Mouse (Mus musculus): Measurements from ENCODE around the gene Zfp865. TPM values are rescaled to one million over a fixed set of nuclear protein-coding genes. Genes with fewer than 3 reads are reported as not detected.

The Zfp865 gene
- polyA plus RNA-seq, 1 experiment from 2014 or later, result 7.7 TPM

GRCm38 (mm10) chr7:5020685-5021084 lies 509 bp downstream of the Zfp865 start:
- H3K36me3 ChIP-seq, result peaks cover 60% of the 10 kb centered on the region
- peak overlapping the region; percentile 84 for H3K4me3 ChIP-seq
- under 1% methylated on average over 14 of the region's 15 CpGs for WGBS
- no peaks in the 10 kb centered on the region for H3K27me3 ChIP-seq (ENCODE audit: low read depth, poor library complexity, severe bottlenecking)
- no peaks in the 10 kb centered on the region for H3K9me3 ChIP-seq (replicated peaks)
- H3K4me1 ChIP-seq, result peaks cover 21% of the 10 kb centered on the region
- H3K27ac ChIP-seq, result peak overlapping the region; percentile 97
- DNase-seq (ENCODE audit: low spot score), result no peak

GRCm38 (mm10) chr7:5021197-5021596 lies 1.0 kb downstream of the Zfp865 start:
- H3K27ac ChIP-seq, result peak overlapping the region; percentile 97
- no peaks in the 10 kb centered on the region for H3K9me3 ChIP-seq (replicated peaks)
- peaks cover 16% of the 10 kb centered on the region for H3K4me1 ChIP-seq
- peak overlapping the region; percentile 84 for H3K4me3 ChIP-seq
- no peak for DNase-seq (ENCODE audit: low spot score)
- H3K36me3 ChIP-seq, result peaks cover 65% of the 10 kb centered on the region
- no peaks in the 10 kb centered on the region for H3K27me3 ChIP-seq (ENCODE audit: low read depth, poor library complexity, severe bottlenecking)
- 60% methylated on average over 5 of the region's 5 CpGs for WGBS

GRCm38 (mm10) chr7:5029543-5029942 lies 9.4 kb downstream of the Zfp865 start:
- Histone ChIP-seq H3K4me3 (peak overlapping the region; percentile 5; the same call in 1 of the 2 replicates), H3K9me3 (replicated peaks) (peaks cover 37% of the 10 kb centered on the region), H3K27me3 (ENCODE audit: low read depth, poor library complexity, severe bottlenecking) (peaks cover 14% of the 10 kb centered on the region; the same call in 1 of the 2 replicates)

GRCm38 (mm10) chr7:5029946-5030345 lies 9.8 kb downstream of the Zfp865 start:
- peaks cover 14% of the 10 kb centered on the region; the same call in 1 of the 2 replicates for H3K27me3 ChIP-seq (ENCODE audit: low read depth, poor library complexity, severe bottlenecking)
- H3K4me3 ChIP-seq, result peak overlapping the region; percentile 9; the same call in 1 of the 2 replicates
- peaks cover 37% of the 10 kb centered on the region for H3K9me3 ChIP-seq (replicated peaks)
- DNase-seq (ENCODE audit: low spot score), result no peak
- H3K27ac ChIP-seq, result no peak overlapping the region
- no peaks in the 10 kb centered on the region for H3K4me1 ChIP-seq
- 87% methylated on average over 21 of the region's 21 CpGs for WGBS
- peaks cover 99% of the 10 kb centered on the region for H3K36me3 ChIP-seq

More at GRCm38 (mm10) chr7:5029543-5029942, 9.4 kb downstream of the Zfp865 start:
- Histone ChIP-seq H3K27ac (no peak overlapping the region), H3K36me3 (peaks cover 99% of the 10 kb centered on the region), H3K4me1 (no peaks in the 10 kb centered on the region)
- 95% methylated on average over 22 of the region's 22 CpGs for WGBS
- DNase-seq (ENCODE audit: low spot score), result no peak

- Histone ChIP-seq H3K27me3 (ENCODE audit: low read depth, poor library complexity, severe bottlenecking) (peaks cover 14% of the 10 kb centered on the region; the same call in 1 of the 2 replicates), H3K27ac (no peak overlapping the region), H3K4me3 (peak overlapping the region; percentile 9), H3K36me3 (peaks cover 99% of the 10 kb centered on the region), H3K4me1 (no peaks in the 10 kb centered on the region), H3K9me3 (replicated peaks) (peaks cover 38% of the 10 kb centered on the region)
- DNase-seq (ENCODE audit: low spot score), result no peak
- 82% methylated on average over 63 of the region's 63 CpGs for WGBS
Measured at GRCm38 (mm10) chr7:5030554-5031275, 10.5 kb downstream of the Zfp865 start.

GRCm38 (mm10) chr7:5031496-5031895 lies 11.3 kb downstream of the Zfp865 start:
- H3K27me3 ChIP-seq (ENCODE audit: low read depth, poor library complexity, severe bottlenecking), result peaks cover 14% of the 10 kb centered on the region; the same call in 1 of the 2 replicates
- no peak for DNase-seq (ENCODE audit: low spot score)
- H3K9me3 ChIP-seq (replicated peaks), result peaks cover 41% of the 10 kb centered on the region
- H3K4me3 ChIP-seq, result peak overlapping the region; percentile 9; the same call in 1 of the 2 replicates
- no peaks in the 10 kb centered on the region for H3K4me1 ChIP-seq
- H3K36me3 ChIP-seq, result peaks cover 99% of the 10 kb centered on the region
- H3K27ac ChIP-seq, result no peak overlapping the region
- WGBS, result 72% methylated on average over 46 of the region's 46 CpGs

- H3K36me3 ChIP-seq, result peaks cover 80% of the 10 kb centered on the region
- no peak for DNase-seq (ENCODE audit: low spot score)
Measured at GRCm38 (mm10) chr7:5033818-5034217, 13.6 kb downstream of the Zfp865 start, which contains the start of gene 4632433K11Rik. Gene 4632433K11Rik (plus strand): TSS chr7:5034118.

GRCm38 (mm10) chr7:5035628-5036027 lies 15.5 kb downstream of the Zfp865 start:
- H3K9me3 ChIP-seq (replicated peaks), result peaks cover 25% of the 10 kb centered on the region

More at GRCm38 (mm10) chr7:5033818-5034217, 13.6 kb downstream of the Zfp865 start, which contains the start of gene 4632433K11Rik:
- Histone ChIP-seq H3K27me3 (ENCODE audit: low read depth, poor library complexity, severe bottlenecking) (peaks cover 14% of the 10 kb centered on the region; the same call in 1 of the 2 replicates), H3K4me1 (peaks cover 4% of the 10 kb centered on the region; the same call in 1 of the 2 replicates), H3K4me3 (no peak within 1 kb of the TSS), H3K9me3 (replicated peaks) (peaks cover 41% of the 10 kb centered on the region), H3K27ac (no peak within 1 kb of the TSS)
- whole genome bisulfite sequencing, result 87% methylated on average over 3 of the region's 3 CpGs

GRCm38 (mm10) chr7:5036136-5036535 lies 16.0 kb downstream of the Zfp865 start:
- no peak overlapping the region for H3K4me3 ChIP-seq
- 95% methylated on average over 9 of the region's 9 CpGs for WGBS
- no peak overlapping the region for H3K27ac ChIP-seq
- peaks cover 20% of the 10 kb centered on the region for H3K9me3 ChIP-seq (replicated peaks)
- H3K36me3 ChIP-seq, result peaks cover 58% of the 10 kb centered on the region
- no peaks in the 10 kb centered on the region for H3K27me3 ChIP-seq (ENCODE audit: low read depth, poor library complexity, severe bottlenecking)
- H3K4me1 ChIP-seq, result peaks cover 4% of the 10 kb centered on the region; the same call in 1 of the 2 replicates
- no peak for DNase-seq (ENCODE audit: low spot score)

More at GRCm38 (mm10) chr7:5035628-5036027, 15.5 kb downstream of the Zfp865 start:
- Histone ChIP-seq H3K27me3 (ENCODE audit: low read depth, poor library complexity, severe bottlenecking) (peaks cover 2% of the 10 kb centered on the region; the same call in 1 of the 2 replicates), H3K4me1 (peaks cover 4% of the 10 kb centered on the region; the same call in 1 of the 2 replicates), H3K36me3 (peaks cover 62% of the 10 kb centered on the region), H3K27ac (no peak overlapping the region), H3K4me3 (no peak overlapping the region)
- no peak for DNase-seq (ENCODE audit: low spot score)
- WGBS, result 96% methylated on average over 17 of the region's 17 CpGs

GRCm38 (mm10) chr7:5037026-5037425 lies 16.9 kb downstream of the Zfp865 start:
- Histone ChIP-seq H3K27ac (no peak overlapping the region), H3K9me3 (replicated peaks) (peaks cover 11% of the 10 kb centered on the region), H3K4me3 (0 out of 2 replicates have a peak overlapping the region, but pooled peaks have one; percentile 15), H3K36me3 (peaks cover 52% of the 10 kb centered on the region), H3K27me3 (ENCODE audit: low read depth, poor library complexity, severe bottlenecking) (no peaks in the 10 kb centered on the region), H3K4me1 (peaks cover 4% of the 10 kb centered on the region; the same call in 1 of the 2 replicates)
- no peak for DNase-seq (ENCODE audit: low spot score)
- WGBS, result 94% methylated on average over 7 of the region's 7 CpGs

GRCm38 (mm10) chr7:5037467-5037866 lies 17.3 kb downstream of the Zfp865 start:
- H3K27me3 ChIP-seq (ENCODE audit: low read depth, poor library complexity, severe bottlenecking), result no peaks in the 10 kb centered on the region
- H3K36me3 ChIP-seq, result peaks cover 48% of the 10 kb centered on the region
- H3K4me1 ChIP-seq, result peaks cover 4% of the 10 kb centered on the region; the same call in 1 of the 2 replicates
- 0 out of 2 replicates have a peak, but pooled peaks cover 7% of the 10 kb centered on the region for H3K9me3 ChIP-seq (replicated peaks)
- DNase-seq (ENCODE audit: low spot score), result no peak
- H3K4me3 ChIP-seq, result peak overlapping the region; percentile 81
- no peak overlapping the region; the same call in 1 of the 2 replicates for H3K27ac ChIP-seq
- WGBS, result 90% methylated on average over 8 of the region's 8 CpGs

GRCm38 (mm10) chr7:5038109-5038732 lies 18.0 kb downstream of the Zfp865 start, which contains the start of gene Zfp784:
Gene Zfp784 (minus strand): TSS chr7:5038446.
- Histone ChIP-seq H3K4me1 (peaks cover 4% of the 10 kb centered on the region; the same call in 1 of the 2 replicates), H3K9me3 (replicated peaks) (0 out of 2 replicates have a peak, but pooled peaks cover 7% of the 10 kb centered on the region), H3K4me3 (peak within 1 kb of the TSS; percentile 81), H3K27ac (peak within 1 kb of the TSS; percentile 98), H3K36me3 (peaks cover 40% of the 10 kb centered on the region), H3K27me3 (ENCODE audit: low read depth, poor library complexity, severe bottlenecking) (no peaks in the 10 kb centered on the region)
- peak; percentile 93 for DNase-seq (ENCODE audit: low spot score)
- WGBS, result under 1% methylated on average over 48 of the region's 48 CpGs

Measured in limb, embryonic 10.5 days (tissue).